Mouse (Mus musculus): ENCODE results near the gene Usp32.

Gene Usp32

GRCm38 (mm10) chr11:84947206-84947605 lies 192.8 kb downstream of the Usp32 start:
- POLR2A ChIA-PET: interaction anchor here in 1 of 4 experiments (1.0 kb wide), 1 partner anchor 11 kb away, joined by 3 read pairs; no protein-coding TSS in a partner anchor
- CTCF ChIA-PET: interaction anchor here in 1 of 4 experiments (1.6 kb wide), 1 partner anchor 29 kb away, joined by 3 read pairs; no protein-coding TSS in a partner anchor

GRCm38 (mm10) chr11:84945841-84946240 lies 194.1 kb downstream of the Usp32 start:
- ChIA-PET CTCF (interaction anchor here in 1 of 4 experiments (0.6 kb wide), 1 partner anchor 469 kb away, joined by 4 read pairs; no protein-coding TSS in a partner anchor), POLR2A (no interaction called here)

GRCm38 (mm10) chr11:84944639-84945435 lies 195.1 kb downstream of the Usp32 start:
- ChIA-PET POLR2A (interaction anchor here in 3 of 4 experiments (0.6 to 1.7 kb wide), 9 partner anchors 9 to 533 kb away, joined by 3 to 8 read pairs (median 4); partner anchors contain the start of genes Car4 (in 1 of the 3), Myo19 (in 1 of the 3), Pigw (in 1 of the 3) and Znhit3 (in 1 of the 3)), CTCF (interaction anchor here (1.0 to 2.9 kb wide), 5 partner anchors 26 to 127 kb away, joined by 3 to 18 read pairs (median 5); no protein-coding TSS in a partner anchor)

- POLR2A ChIA-PET: interaction anchor here in 3 of 4 experiments (0.6 to 1.7 kb wide), 14 partner anchors 10 to 532 kb away, joined by 3 to 8 read pairs (median 4); partner anchors contain the start of genes Car4 (in 1 of the 3), Myo19 (in 1 of the 3), Pigw (in 1 of the 3) and Znhit3 (in 1 of the 3)
These were observed 196.0 kb downstream of the Usp32 start for GRCm38 (mm10) chr11:84943948-84944347.

GRCm38 (mm10) chr11:84940140-84940539 lies 199.8 kb downstream of the Usp32 start:
- ChIA-PET CTCF (interaction anchor here in 1 of 4 experiments (0.7 kb wide), 1 partner anchor 22 kb away, joined by 3 read pairs; no protein-coding TSS in a partner anchor), POLR2A (interaction anchor here in 2 of 4 experiments (0.6 to 1.0 kb wide), 2 partner anchors 12 to 377 kb away, joined by 3 read pairs; no protein-coding TSS in a partner anchor)

More at GRCm38 (mm10) chr11:84943948-84944347, 196.0 kb downstream of the Usp32 start:
- CTCF ChIA-PET: interaction anchor here (1.0 to 2.9 kb wide), 7 partner anchors 25 to 226 kb away, joined by 3 to 18 read pairs (median 4); partner anchors contain the start of genes 1700125H20Rik (in 1 of the 4) and Znhit3 (in 1 of the 4)

GRCm38 (mm10) chr11:84939508-84940053 lies 200.4 kb downstream of the Usp32 start:
- ChIA-PET CTCF (interaction anchor here in 1 of 4 experiments (0.7 kb wide), 1 partner anchor 21 kb away, joined by 3 read pairs; no protein-coding TSS in a partner anchor), POLR2A (interaction anchor here in 1 of 4 experiments (0.7 kb wide), 1 partner anchor 406 kb away, joined by 3 read pairs; no protein-coding TSS in a partner anchor)

Measured in embryonic stem cell, embryonic (primary cell).